Mouse (Mus musculus): Measurements from ENCODE around the gene Cap1. TPM values are rescaled to one million over a fixed set of nuclear protein-coding genes. Genes with fewer than 3 reads are reported as not detected.

Cap1 gene
- polyA plus RNA-seq (2015; fragmentation: Nextera tagmentation; extraction: Ambion mirVana), result 41.7 and 50.1 TPM in 2 replicates

GRCm38 (mm10) chr4:122885768-122886578, at the start of gene Cap1:
Cap1 (minus strand) TSS chr4:122886056.

GRCm38 (mm10) chr4:122835530-122836402, 50.1 kb downstream of the Cap1 start, which contains the start of gene Ppt1:
Ppt1 (plus strand) TSS chr4:122836242.

Other genes starting within 250 kb of the Cap1 start
- not detected in 2 replicates for gene 9530002B09Rik, start 196.8 kb downstream of the Cap1 start, polyA plus RNA-seq (2015; fragmentation: Nextera tagmentation; extraction: Ambion mirVana)
- 32.2 and 40.5 TPM in 2 replicates for gene Ppt1, start 49.8 kb downstream of the Cap1 start, polyA plus RNA-seq (2015; fragmentation: Nextera tagmentation; extraction: Ambion mirVana)
- 0.16 TPM in 1 of 2 replicates, not detected in the other for gene Mfsd2a, start 75.1 kb upstream of the Cap1 start, polyA plus RNA-seq (2015; fragmentation: Nextera tagmentation; extraction: Ambion mirVana)
- gene Mycl, start 109.6 kb upstream of the Cap1 start, polyA plus RNA-seq (2015; fragmentation: Nextera tagmentation; extraction: Ambion mirVana), result 0.99 and 1.3 TPM in 2 replicates
- gene Trit1, start 130.5 kb upstream of the Cap1 start, polyA plus RNA-seq (2015; fragmentation: Nextera tagmentation; extraction: Ambion mirVana), result 7.3 and 7.5 TPM in 2 replicates
- 0.05 and 0.17 TPM in 2 replicates for gene Bmp8b, start 219.1 kb upstream of the Cap1 start, polyA plus RNA-seq (2015; fragmentation: Nextera tagmentation; extraction: Ambion mirVana)
- not detected in 2 replicates for gene Oxct2b, start 230.2 kb upstream of the Cap1 start, polyA plus RNA-seq (2015; fragmentation: Nextera tagmentation; extraction: Ambion mirVana)